ENCODE assay signal across 9 mouse cellular contexts in the genomic region with DNA sequence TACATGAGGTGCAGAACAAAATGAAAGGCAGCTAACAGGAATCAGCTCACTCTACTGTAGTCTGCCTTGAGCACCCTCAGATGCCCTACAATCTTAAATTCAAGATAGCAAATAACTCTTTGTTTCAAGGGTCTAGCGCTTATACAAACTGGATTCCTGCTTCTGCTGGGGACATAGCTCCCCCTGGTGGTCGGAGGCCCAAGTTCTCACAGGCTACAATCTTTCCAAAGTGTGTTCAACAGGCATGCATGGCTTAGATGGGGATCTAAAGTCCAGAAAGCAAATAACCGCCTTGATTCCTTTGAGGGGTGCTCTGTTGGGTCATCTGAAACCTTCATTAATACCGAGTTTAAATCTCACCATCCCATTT.
DNase-seq lines count a peak whose midpoint lies in the region; ATAC-seq lines count a peak whose summit lies in the region.
"Had no signal": no experiment of that assay in that cellular context is flagged by ENCODE, and none has a peak within 500 bp of the region (broad histone marks: within the 10 kb centered on the region; RNA-seq: fewer than 3 reads in every experiment).

No protein-coding gene starts in this region.

- no peaks in the 10 kb centered on the region for H3K4me1 ChIP-seq in hindbrain, embryonic 11.5 days (replicated peaks; ENCODE audit: control insufficient read depth, insufficient read depth, low read length)
- H3K4me1 ChIP-seq in hindbrain, embryonic 13.5 days (replicated peaks), result peaks cover 24% of the 10 kb centered on the region

- 31% methylated on average over 4 of the region's 4 CpGs for WGBS in hindbrain, embryonic 11.5 days
- 33% methylated on average over 4 of the region's 4 CpGs for WGBS in hindbrain, embryonic 13.5 days

- H3K9me3 ChIP-seq in hindbrain, embryonic 11.5 days (ENCODE audit: control insufficient read depth, low read length), result no peaks in the 10 kb centered on the region
- no peaks in the 10 kb centered on the region for H3K9me3 ChIP-seq in hindbrain, embryonic 13.5 days
- H3K9me3 ChIP-seq: embryonic facial prominence, embryonic 15.5 days had no signal

- no peak overlapping the region for H3K4me3 ChIP-seq in hindbrain, embryonic 11.5 days (ENCODE audit: low read depth, low read length)
- no peak overlapping the region for H3K4me3 ChIP-seq in hindbrain, embryonic 13.5 days
- H3K4me3 ChIP-seq: embryonic facial prominence, embryonic 15.5 days had no signal

- H3K9ac ChIP-seq in hindbrain, embryonic 11.5 days (ENCODE audit: low read depth, low read length), result no peak overlapping the region
- no peak overlapping the region for H3K9ac ChIP-seq in hindbrain, embryonic 13.5 days
- H3K9ac ChIP-seq: embryonic facial prominence, embryonic 15.5 days had no signal

- no peaks in the 10 kb centered on the region for H3K27me3 ChIP-seq in hindbrain, embryonic 11.5 days (ENCODE audit: control insufficient read depth, insufficient read depth, low read length)
- no peaks in the 10 kb centered on the region; the same call in 1 of the 2 replicates for H3K27me3 ChIP-seq in hindbrain, embryonic 13.5 days
- H3K27me3 ChIP-seq: embryonic facial prominence, embryonic 15.5 days had no signal

- DNase-seq in hindbrain, embryonic 11.5 days (ENCODE audit: low spot score), result peak; percentile 83
- DNase-seq in NIH3T3 (ENCODE audit: low read depth), result peak; percentile 52
- DNase-seq in cerebellum, postnatal 10 days, result peak; percentile 88 to 91
- DNase-seq in heart, postnatal 10 days, result peak; percentile 60 to 85
- peak; percentile 81 to 84 for DNase-seq in left cerebral cortex, postnatal 14 days (ENCODE audit: low spot score in 2 of 2)
- peak; percentile 65 for DNase-seq in ovary, postnatal 10 days (ENCODE audit: low spot score)
- DNase-seq in urinary bladder, postnatal 25 days (ENCODE audit: low spot score), result peak; percentile 73

- no peak overlapping the region for H3K4me2 ChIP-seq in hindbrain, embryonic 11.5 days (replicated peaks; ENCODE audit: low read depth, low read length)
- no peak overlapping the region for H3K4me2 ChIP-seq in hindbrain, embryonic 13.5 days
- H3K4me2 ChIP-seq: embryonic facial prominence, embryonic 15.5 days had no signal

- intact Hi-C loops in heart, postnatal 10 days (cut with DNase I), result loop anchor here (1.0 to 10.0 kb wide), 3 partner anchors 254 to 412 kb away; no protein-coding TSS in a partner anchor
- intact Hi-C loops in left cerebral cortex, postnatal 14 days (cut with DNase I), result no loop called here

- H3K36me3 ChIP-seq in hindbrain, embryonic 11.5 days (ENCODE audit: control insufficient read depth, insufficient read depth, low read length), result no peaks in the 10 kb centered on the region
- no peaks in the 10 kb centered on the region for H3K36me3 ChIP-seq in hindbrain, embryonic 13.5 days
- H3K36me3 ChIP-seq: embryonic facial prominence, embryonic 15.5 days had no signal

- no peak for ATAC-seq in hindbrain, embryonic 11.5 days (ENCODE audit: low FRiP score)
- no peak for ATAC-seq in hindbrain, embryonic 13.5 days (ENCODE audit: low FRiP score)

- H3K27ac ChIP-seq in hindbrain, embryonic 11.5 days (ENCODE audit: low read depth, low read length), result no peak overlapping the region
- H3K27ac ChIP-seq in hindbrain, embryonic 13.5 days, result no peak overlapping the region
- H3K27ac ChIP-seq: embryonic facial prominence, embryonic 15.5 days had no signal
